In genomic region chr13:24685846-24686245, GRCm38 (mm10) we compare ENCODE assay signal across 25 mouse cellular contexts. TPM values are rescaled to one million over a fixed set of nuclear protein-coding genes. Genes with fewer than 3 reads are reported as not detected.
DNase-seq lines count a peak whose midpoint lies in the region; ATAC-seq and TF ChIP-seq lines count a peak whose summit lies in the region.
"Had no signal": no experiment of that assay in that cellular context is flagged by ENCODE, and none has a peak within 500 bp of the region (broad histone marks: within the 10 kb centered on the region; RNA-seq: fewer than 3 reads in every experiment).

No protein-coding gene starts in this region.

- TF ChIP-seq CTCF in MEL (IDR thresholded peaks at IDR 0.05 in 2 of 3, conservative IDR thresholded peaks at IDR 0.05 in 1 of 3; ENCODE audit: control insufficient read depth in 1 of 3, insufficient read depth in 1 of 3, low read depth in 2 of 3, low read length in 3 of 3, poor library complexity in 1 of 3, severe bottlenecking in 1 of 3): no peak
- TF ChIP-seq CTCF in forebrain, postnatal 0 days (IDR thresholded peaks at IDR 0.05; ENCODE audit: low read depth): no peak

- H3K36me3 ChIP-seq in forebrain, embryonic 12.5 days (replicated peaks): no peaks in the 10 kb centered on the region
- H3K36me3 ChIP-seq in forebrain, embryonic 11.5 days (ENCODE audit: control insufficient read depth, insufficient read depth, low read length): no peaks in the 10 kb centered on the region
- H3K36me3 ChIP-seq in MEL (ENCODE audit: control insufficient read depth in 1 of 2, insufficient read depth in 2 of 2, low read length in 2 of 2): peaks cover 0 to 43% of the 10 kb centered on the region in 2 experiments; a peak in 3 of 4 replicates
- peaks cover 8% of the 10 kb centered on the region for H3K36me3 ChIP-seq in forebrain, postnatal 0 days (ENCODE audit: insufficient read depth)
- H3K36me3 ChIP-seq: limb, embryonic 13.5 days had no signal

- no peak overlapping the region for H3K9ac ChIP-seq in forebrain, embryonic 12.5 days
- H3K9ac ChIP-seq in forebrain, embryonic 11.5 days (ENCODE audit: low read length): no peak overlapping the region
- H3K9ac ChIP-seq in MEL (ENCODE audit: control insufficient read depth, low read depth, low read length, poor library complexity, severe bottlenecking): no peak overlapping the region
- H3K9ac ChIP-seq in forebrain, postnatal 0 days: no peak overlapping the region
- H3K9ac ChIP-seq: heart, embryonic 13.5 days; limb, embryonic 13.5 days had no signal

- TF ChIP-seq RAD21 in MEL (IDR thresholded peaks at IDR 0.05; ENCODE audit: low read depth, low read length): no peak

- H3K4me1 ChIP-seq in forebrain, embryonic 12.5 days: peaks cover 12% of the 10 kb centered on the region
- peaks cover 5% of the 10 kb centered on the region; the same call in 1 of the 2 replicates for H3K4me1 ChIP-seq in forebrain, embryonic 11.5 days (replicated peaks; ENCODE audit: control insufficient read depth, insufficient read depth, low read length)
- peaks cover 32 to 44% of the 10 kb centered on the region in 2 experiments for H3K4me1 ChIP-seq in MEL (ENCODE audit: control insufficient read depth in 1 of 2, insufficient read depth in 2 of 2, low read length in 2 of 2)
- H3K4me1 ChIP-seq in forebrain, postnatal 0 days (ENCODE audit: insufficient read depth): no peaks in the 10 kb centered on the region

- WGBS in forebrain, embryonic 12.5 days: 74% methylated on average over 5 of the region's 5 CpGs
- WGBS in forebrain, embryonic 11.5 days: 80% methylated on average over 5 of the region's 5 CpGs
- 73% methylated on average over 5 of the region's 5 CpGs for WGBS in forebrain, postnatal 0 days

- no peak for TF ChIP-seq POLR2A in MEL (IDR thresholded peaks at IDR 0.05; ENCODE audit: control insufficient read depth in 1 of 2, insufficient read depth in 1 of 2, low read depth in 1 of 2, low read length in 2 of 2, poor library complexity in 1 of 2)

- TF ChIP-seq EP300 in MEL (IDR thresholded peaks at IDR 0.05; ENCODE audit: low read depth in 1 of 2, low read length in 2 of 2): no peak

- H3K4me3 ChIP-seq in forebrain, embryonic 12.5 days (replicated peaks): no peak overlapping the region
- no peak overlapping the region for H3K4me3 ChIP-seq in forebrain, embryonic 11.5 days (ENCODE audit: low read depth, low read length)
- no peak overlapping the region for H3K4me3 ChIP-seq in MEL (ENCODE audit: control insufficient read depth in 1 of 2, insufficient read depth in 1 of 2, low read depth in 2 of 2, low read length in 2 of 2)
- no peak overlapping the region for H3K4me3 ChIP-seq in forebrain, postnatal 0 days (ENCODE audit: low read depth, low read length)
- H3K4me3 ChIP-seq: heart, embryonic 13.5 days; limb, embryonic 13.5 days had no signal

- no peaks in the 10 kb centered on the region for H3K79me2 ChIP-seq in MEL (ENCODE audit: control insufficient read depth, insufficient read depth, low read length, poor library complexity)

- no peak for DNase-seq in forebrain, embryonic 11.5 days (ENCODE audit: low spot score)
- peak; percentile 31 for DNase-seq in kidney, adult 11 months
- DNase-seq in kidney, postnatal 10 days: no peak
- no peak for DNase-seq in MEL (ENCODE audit: low read depth, low spot score)
- DNase-seq in forebrain, postnatal 0 days: no peak
- no peak for DNase-seq in cerebellum, adult 8-10 months
- DNase-seq: B cell, adult 2 months; cerebellum, adult 11 months; cerebellum, postnatal 36 days; lung, postnatal 10 days; spleen, adult 18-20 months; thymus, adult 18-20 months had no signal

- H3K4me2 ChIP-seq in forebrain, embryonic 12.5 days: no peak overlapping the region
- H3K4me2 ChIP-seq in forebrain, embryonic 11.5 days (ENCODE audit: low read depth, low read length, severe bottlenecking): no peak overlapping the region
- H3K4me2 ChIP-seq in forebrain, postnatal 0 days (ENCODE audit: low read depth): no peak overlapping the region
- H3K4me2 ChIP-seq: heart, embryonic 13.5 days; limb, embryonic 13.5 days had no signal

- no peak for ATAC-seq in forebrain, embryonic 12.5 days (ENCODE audit: low FRiP score)
- no peak for ATAC-seq in forebrain, embryonic 11.5 days (replicated peaks; ENCODE audit: low FRiP score)
- ATAC-seq in forebrain, postnatal 0 days: no peak
- ATAC-seq: intestine, postnatal 0 days had no signal

- no peaks in the 10 kb centered on the region for H3K9me3 ChIP-seq in forebrain, embryonic 12.5 days
- H3K9me3 ChIP-seq in forebrain, embryonic 11.5 days (ENCODE audit: control insufficient read depth, low read length): no peaks in the 10 kb centered on the region
- H3K9me3 ChIP-seq in MEL (replicated peaks; ENCODE audit: insufficient read depth, low read length): no peaks in the 10 kb centered on the region
- no peaks in the 10 kb centered on the region for H3K9me3 ChIP-seq in forebrain, postnatal 0 days (ENCODE audit: low read length)
- H3K9me3 ChIP-seq: heart, embryonic 13.5 days; limb, embryonic 13.5 days had no signal

- H3K27ac ChIP-seq in forebrain, embryonic 12.5 days: 0 out of 2 replicates have a peak overlapping the region, but pooled peaks have one; percentile 8
- no peak overlapping the region for H3K27ac ChIP-seq in forebrain, embryonic 11.5 days (ENCODE audit: low read depth, low read length)
- peak overlapping the region; percentile 23 for H3K27ac ChIP-seq in MEL (ENCODE audit: control insufficient read depth, low read depth, low read length)
- H3K27ac ChIP-seq in forebrain, postnatal 0 days (ENCODE audit: low read depth, low read length): peak overlapping the region; percentile 50; the same call in 1 of the 2 replicates
- H3K27ac ChIP-seq: heart, embryonic 13.5 days; limb, embryonic 13.5 days had no signal

- H3K27me3 ChIP-seq in forebrain, embryonic 12.5 days: peaks cover 10% of the 10 kb centered on the region; the same call in 1 of the 2 replicates
- H3K27me3 ChIP-seq in forebrain, embryonic 11.5 days (ENCODE audit: control insufficient read depth, insufficient read depth, low read length): no peaks in the 10 kb centered on the region; the same call in 1 of the 2 replicates
- no peaks in the 10 kb centered on the region for H3K27me3 ChIP-seq in MEL (ENCODE audit: control insufficient read depth in 1 of 2, insufficient read depth in 2 of 2, low read length in 2 of 2)
- H3K27me3 ChIP-seq in forebrain, postnatal 0 days (ENCODE audit: insufficient read depth, low read length): no peaks in the 10 kb centered on the region
- H3K27me3 ChIP-seq: limb, embryonic 13.5 days had no signal

TF ChIP-seq in MEL, 35 proteins besides CTCF, POLR2A, EP300 and RAD21:
- TF ChIP-seq POLR2AphosphoS2 (IDR thresholded peaks at IDR 0.05; ENCODE audit: low read length) (no peak), USF2 (IDR thresholded peaks at IDR 0.05; ENCODE audit: borderline replicate concordance in 1 of 2, insufficient read depth in 1 of 2, low read depth in 1 of 2, low read length in 2 of 2) (no peak), HCFC1 (IDR thresholded peaks at IDR 0.05; ENCODE audit: low read depth, low read length) (no peak), GABPA (IDR thresholded peaks at IDR 0.05; ENCODE audit: low read depth, low read length) (no peak), USF1 (IDR thresholded peaks at IDR 0.05; ENCODE audit: low read depth, low read length) (no peak), ETS1 (IDR thresholded peaks at IDR 0.05; ENCODE audit: low read depth, low read length) (no peak), MYB (IDR thresholded peaks at IDR 0.05; ENCODE audit: low read depth, low read length) (no peak), SIN3A (IDR thresholded peaks at IDR 0.05; ENCODE audit: low read length) (no peak), MEF2A (IDR thresholded peaks at IDR 0.05; ENCODE audit: extremely low read depth, insufficient replicate concordance, low read depth, low read length, poor library complexity, severe bottlenecking) (no peak), NELFE (IDR thresholded peaks at IDR 0.05; ENCODE audit: low read depth, low read length) (no peak), TCF12 (IDR thresholded peaks at IDR 0.05; ENCODE audit: low read depth, low read length) (no peak), ELF1 (IDR thresholded peaks at IDR 0.05; ENCODE audit: low read depth, low read length) (no peak), ZMIZ1 (IDR thresholded peaks at IDR 0.05; ENCODE audit: low read depth, low read length) (no peak), ZNF384 (IDR thresholded peaks at IDR 0.05; ENCODE audit: low read depth, low read length) (no peak), GATA1 (IDR thresholded peaks at IDR 0.05; ENCODE audit: low read depth, low read length) (no peak)

RNA-seq across cellular contexts. Expression of gene Armh2, which starts 55.2 kb away (rescaled TPM):
- not detected in 2 replicates for polyA plus RNA-seq in forebrain, embryonic 12.5 days (2016; fragmentation: Nextera tagmentation; extraction: Ambion mirVana)
- not detected in 2 replicates for polyA plus RNA-seq in forebrain, embryonic 11.5 days (2014; fragmentation: Nextera tagmentation; extraction: Ambion mirVana)
- total RNA-seq in MEL (2012; rRNA removed): not detected in 2 replicates
- polyA plus RNA-seq in MEL (2012; ENCODE audit: insufficient read depth in 1 of 2, insufficient read length in 2 of 2, low read depth in 1 of 2, low replicate concordance in 2 of 2, missing spikeins in 1 of 2): under 1 TPM in 1 of 2 experiments, not detected in 1; 0.19 TPM
- total RNA-seq in forebrain, postnatal 0 days (2014; rRNA removed): 0.86 TPM in 1 of 2 replicates, not detected in the other
- not detected in 2 replicates for polyA plus RNA-seq in forebrain, postnatal 0 days (2015; fragmentation: Nextera tagmentation; extraction: Ambion mirVana)
- total RNA-seq: hematopoietic stem cell, adult 5-6 weeks; layer of hippocampus, postnatal 10 days; left cerebral cortex, postnatal 10 days had no signal
- polyA plus RNA-seq: embryonic facial prominence, embryonic 11.5 days; gonadal fat pad, adult 2 months; heart, embryonic 13.5 days; intestine, postnatal 0 days; limb, embryonic 13.5 days; liver, embryonic 16.5 days; midbrain, embryonic 16.5 days; neural tube, embryonic 11.5 days; stomach, embryonic 14.5 days had no signal
